Mouse (Mus musculus) limb, embryonic 15.5 days (tissue): Measurements from ENCODE around the gene Dnajc8. TPM values are rescaled to one million over a fixed set of nuclear protein-coding genes. Genes with fewer than 3 reads are reported as not detected.

Experiments
- ATAC-seq: fragments of 200-750 bp; cut with Nextera tagmentation; 2 replicates; pipeline ENCODE4 v1.8.0; 2017; ENCODE audit warnings: low read depth, moderate TSS enrichment; ENCODE audit not compliant: insufficient number of reproducible peaks, low FRiP score, low TSS enrichment
- H3K27ac ChIP-seq: fragments of 300-500 bp; sonication (generic); 2 replicates; pipeline ENCODE4 v1.5.1; 2015; ENCODE audit warnings: moderate library complexity, mild to moderate bottlenecking, inconsistent platforms
- H3K27me3 ChIP-seq: fragments of 300-500 bp; sonication (generic); 2 replicates; pipeline ENCODE4 v1.6.1; 2015; ENCODE audit warnings: inconsistent platforms
- H3K36me3 ChIP-seq: fragments of 300-500 bp; sonication (generic); 2 replicates; pipeline ENCODE4 v1.6.1; 2015; ENCODE audit warnings: inconsistent platforms
- H3K4me1 ChIP-seq: fragments of 300-500 bp; sonication (generic); 2 replicates; pipeline ENCODE4 v1.6.1; 2015; ENCODE audit warnings: inconsistent platforms
- H3K4me2 ChIP-seq: fragments of 300-500 bp; sonication (generic); 2 replicates; pipeline ENCODE4 v1.6.1; 2015; ENCODE audit warnings: mild to moderate bottlenecking, inconsistent platforms
- H3K4me3 ChIP-seq: fragments of 300-500 bp; sonication (generic); 2 replicates; pipeline ENCODE4 v1.5.1; 2015; ENCODE audit warnings: mild to moderate bottlenecking, inconsistent platforms
- H3K9ac ChIP-seq: fragments of 300-500 bp; sonication (generic); 2 replicates; pipeline ENCODE4 v1.6.1; 2015; ENCODE audit warnings: inconsistent platforms
- H3K9me3 ChIP-seq: fragments of 300-500 bp; sonication (generic); 2 replicates; pipeline ENCODE4 v1.6.1; 2016; ENCODE audit warnings: inconsistent platforms
- WGBS: fragments of 180-500 bp; shearing (Covaris S2); methylation state at CpG from one replicate; pipeline ENCODE4 v1.1.7; 2015; 5-methylcytosine and 5-hydroxymethylcytosine counted together
- polyA plus RNA-seq: library from polyadenylated mRNA; unstranded; fragments of >200 nt; fragmentation: Nextera tagmentation; extraction: Ambion mirVana; gene quantifications from 2 replicates; pipeline ENCODE4 v1.2.1, GENCODE M21; 2015

The Dnajc8 gene
- polyA plus RNA-seq, 1 experiment from 2014 or later, result 131 TPM

GRCm38 (mm10) chr4:132505034-132505738, 30.2 kb upstream of the Dnajc8 start:
- no peak overlapping the region for H3K9ac ChIP-seq
- H3K27ac ChIP-seq, result no peak overlapping the region
- H3K4me3 ChIP-seq, result no peak overlapping the region
- no peaks in the 10 kb centered on the region; the same call in 1 of the 2 replicates for H3K36me3 ChIP-seq
- no peak for ATAC-seq
- no peaks in the 10 kb centered on the region for H3K27me3 ChIP-seq
- no peaks in the 10 kb centered on the region for H3K9me3 ChIP-seq
- H3K4me1 ChIP-seq, result peaks cover 11% of the 10 kb centered on the region
- 68% methylated on average over 6 of the region's 6 CpGs for WGBS
- no peak overlapping the region for H3K4me2 ChIP-seq

GRCm38 (mm10) chr4:132505800-132506199, 29.6 kb upstream of the Dnajc8 start:
- H3K4me1 ChIP-seq, result peaks cover 15% of the 10 kb centered on the region
- WGBS, result 52% methylated on average over 10 of the region's 10 CpGs
- no peak overlapping the region for H3K27ac ChIP-seq
- no peak overlapping the region for H3K4me2 ChIP-seq
- no peak overlapping the region for H3K9ac ChIP-seq
- no peak for ATAC-seq
- no peaks in the 10 kb centered on the region for H3K9me3 ChIP-seq
- H3K27me3 ChIP-seq, result no peaks in the 10 kb centered on the region
- H3K36me3 ChIP-seq, result no peaks in the 10 kb centered on the region; the same call in 1 of the 2 replicates
- no peak overlapping the region for H3K4me3 ChIP-seq

GRCm38 (mm10) chr4:132506250-132506649, 29.1 kb upstream of the Dnajc8 start:
- no peak overlapping the region for H3K27ac ChIP-seq
- H3K4me1 ChIP-seq, result peaks cover 18% of the 10 kb centered on the region
- no peaks in the 10 kb centered on the region for H3K27me3 ChIP-seq
- no peaks in the 10 kb centered on the region for H3K36me3 ChIP-seq
- H3K4me2 ChIP-seq, result no peak overlapping the region
- WGBS, result 74% methylated on average over 6 of the region's 6 CpGs
- no peak overlapping the region for H3K9ac ChIP-seq
- no peak for ATAC-seq
- H3K9me3 ChIP-seq, result no peaks in the 10 kb centered on the region
- H3K4me3 ChIP-seq, result no peak overlapping the region

- no peak overlapping the region for H3K27ac ChIP-seq
- H3K27me3 ChIP-seq, result no peaks in the 10 kb centered on the region
- no peak overlapping the region for H3K9ac ChIP-seq
- no peaks in the 10 kb centered on the region for H3K36me3 ChIP-seq
- ATAC-seq, result no peak
- H3K4me2 ChIP-seq, result no peak overlapping the region
- H3K9me3 ChIP-seq, result no peaks in the 10 kb centered on the region
- 34% methylated on average over 2 of the region's 2 CpGs for WGBS
- H3K4me1 ChIP-seq, result peaks cover 18% of the 10 kb centered on the region
- H3K4me3 ChIP-seq, result no peak overlapping the region
These were observed 28.1 kb upstream of the Dnajc8 start for GRCm38 (mm10) chr4:132507210-132507609.

- H3K4me3 ChIP-seq, result peak overlapping the region; percentile 81
- H3K9me3 ChIP-seq, result no peaks in the 10 kb centered on the region
- H3K9ac ChIP-seq, result peak overlapping the region; percentile 71
- peaks cover 24% of the 10 kb centered on the region for H3K4me1 ChIP-seq
- H3K36me3 ChIP-seq, result no peaks in the 10 kb centered on the region
- H3K4me2 ChIP-seq, result peak overlapping the region; percentile 89
- ATAC-seq, result peak; percentile 68
- H3K27me3 ChIP-seq, result no peaks in the 10 kb centered on the region
- H3K27ac ChIP-seq, result peak overlapping the region; percentile 87
- WGBS, result 0% methylated on average over 52 of the region's 52 CpGs
These were observed 25.6 kb upstream of the Dnajc8 start for GRCm38 (mm10) chr4:132509621-132510296.

- no peaks in the 10 kb centered on the region for H3K36me3 ChIP-seq
- peak within 1 kb of the TSS; percentile 89 for H3K4me2 ChIP-seq
- peak within 1 kb of the TSS; percentile 87 for H3K27ac ChIP-seq
- peak within 1 kb of the TSS; percentile 81 for H3K4me3 ChIP-seq
- peak within 1 kb of the TSS; percentile 71 for H3K9ac ChIP-seq
- peaks cover 24% of the 10 kb centered on the region for H3K4me1 ChIP-seq
- H3K9me3 ChIP-seq, result no peaks in the 10 kb centered on the region
- whole genome bisulfite sequencing, result under 1% methylated on average over 32 of the region's 32 CpGs
- ATAC-seq, result peak; percentile 87
- H3K27me3 ChIP-seq, result no peaks in the 10 kb centered on the region
These were observed 25.0 kb upstream of the Dnajc8 start, which contains the start of gene Sesn2 for GRCm38 (mm10) chr4:132510352-132510798. TSS of gene Sesn2 (minus strand) at chr4:132510501.

- no peak overlapping the region for H3K9ac ChIP-seq
- H3K4me2 ChIP-seq, result no peak overlapping the region
- H3K4me1 ChIP-seq, result peaks cover 28% of the 10 kb centered on the region
- no peaks in the 10 kb centered on the region for H3K9me3 ChIP-seq
- WGBS, result 70% methylated on average over 3 of the region's 3 CpGs
- ATAC-seq, result no peak
- no peaks in the 10 kb centered on the region for H3K27me3 ChIP-seq
- no peak overlapping the region for H3K27ac ChIP-seq
- H3K4me3 ChIP-seq, result no peak overlapping the region
- no peaks in the 10 kb centered on the region for H3K36me3 ChIP-seq
These were observed 23.3 kb upstream of the Dnajc8 start for GRCm38 (mm10) chr4:132512080-132512479.

GRCm38 (mm10) chr4:132513395-132514273, 21.7 kb upstream of the Dnajc8 start:
- Histone ChIP-seq H3K9ac (no peak overlapping the region; the same call in 1 of the 2 replicates), H3K9me3 (no peaks in the 10 kb centered on the region), H3K4me1 (peaks cover 24% of the 10 kb centered on the region), H3K4me2 (no peak overlapping the region), H3K36me3 (no peaks in the 10 kb centered on the region), H3K27ac (no peak overlapping the region), H3K4me3 (no peak overlapping the region), H3K27me3 (no peaks in the 10 kb centered on the region)
- 29% methylated on average over 14 of the region's 14 CpGs for WGBS
- ATAC-seq, result no peak

GRCm38 (mm10) chr4:132514555-132515135, 20.7 kb upstream of the Dnajc8 start:
- peak overlapping the region; percentile 35 for H3K9ac ChIP-seq
- H3K4me2 ChIP-seq, result peak overlapping the region; percentile 86
- WGBS, result 1% methylated on average over 21 of the region's 21 CpGs
- H3K27ac ChIP-seq, result peak overlapping the region; percentile 82
- H3K4me1 ChIP-seq, result peaks cover 18% of the 10 kb centered on the region
- ATAC-seq, result no peak
- H3K9me3 ChIP-seq, result no peaks in the 10 kb centered on the region
- no peaks in the 10 kb centered on the region for H3K36me3 ChIP-seq
- no peaks in the 10 kb centered on the region for H3K27me3 ChIP-seq
- peak overlapping the region; percentile 42 for H3K4me3 ChIP-seq

GRCm38 (mm10) chr4:132515369-132516155, 19.8 kb upstream of the Dnajc8 start:
- no peaks in the 10 kb centered on the region for H3K36me3 ChIP-seq
- no peaks in the 10 kb centered on the region for H3K27me3 ChIP-seq
- peak overlapping the region; percentile 82 for H3K27ac ChIP-seq
- H3K9me3 ChIP-seq, result no peaks in the 10 kb centered on the region
- peak overlapping the region; percentile 35 for H3K9ac ChIP-seq
- WGBS, result 17% methylated on average over 22 of the region's 22 CpGs
- peak overlapping the region; percentile 42 for H3K4me3 ChIP-seq
- H3K4me2 ChIP-seq, result peak overlapping the region; percentile 86
- peaks cover 17% of the 10 kb centered on the region for H3K4me1 ChIP-seq
- ATAC-seq, result peak; percentile 93

GRCm38 (mm10) chr4:132518066-132518465, 17.3 kb upstream of the Dnajc8 start:
- Histone ChIP-seq H3K4me3 (no peak overlapping the region), H3K9ac (no peak overlapping the region), H3K4me2 (no peak overlapping the region), H3K36me3 (no peaks in the 10 kb centered on the region), H3K9me3 (no peaks in the 10 kb centered on the region), H3K27ac (no peak overlapping the region), H3K27me3 (no peaks in the 10 kb centered on the region), H3K4me1 (peaks cover 12% of the 10 kb centered on the region)
- 79% methylated on average over 8 of the region's 8 CpGs for WGBS
- ATAC-seq, result no peak
